Mouse (Mus musculus): ENCODE data around the gene H2-DMb1. TPM values are rescaled to one million over a fixed set of nuclear protein-coding genes. Genes with fewer than 3 reads are reported as not detected.

Gene H2-DMb1
- total RNA-seq (2023) = 100 to 1,000 TPM; 301 to 308 TPM

DNA sequence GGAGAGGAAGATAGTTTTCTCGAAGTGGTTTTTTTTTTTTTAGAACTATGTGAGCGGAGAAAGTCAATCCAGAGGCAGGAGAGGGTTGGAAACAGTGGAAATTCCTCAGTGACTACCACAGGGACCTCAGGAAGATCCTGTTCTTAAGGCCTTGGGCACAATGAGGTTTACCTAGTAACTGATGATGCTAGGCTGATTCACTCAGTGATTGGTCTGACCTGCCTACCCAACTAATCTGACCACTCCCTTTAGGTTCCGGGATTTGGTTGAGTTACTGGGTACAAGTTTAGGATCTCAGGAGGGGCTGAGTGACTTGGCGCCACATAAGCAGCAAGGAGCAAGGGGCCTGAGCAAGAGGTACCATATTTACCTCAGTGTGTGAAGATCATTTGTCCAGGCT lies at the start of gene H2-DMb1:
H2-DMb1 (plus strand) TSS at position 150 of the 400 bp plus-strand sequence.

DNA sequence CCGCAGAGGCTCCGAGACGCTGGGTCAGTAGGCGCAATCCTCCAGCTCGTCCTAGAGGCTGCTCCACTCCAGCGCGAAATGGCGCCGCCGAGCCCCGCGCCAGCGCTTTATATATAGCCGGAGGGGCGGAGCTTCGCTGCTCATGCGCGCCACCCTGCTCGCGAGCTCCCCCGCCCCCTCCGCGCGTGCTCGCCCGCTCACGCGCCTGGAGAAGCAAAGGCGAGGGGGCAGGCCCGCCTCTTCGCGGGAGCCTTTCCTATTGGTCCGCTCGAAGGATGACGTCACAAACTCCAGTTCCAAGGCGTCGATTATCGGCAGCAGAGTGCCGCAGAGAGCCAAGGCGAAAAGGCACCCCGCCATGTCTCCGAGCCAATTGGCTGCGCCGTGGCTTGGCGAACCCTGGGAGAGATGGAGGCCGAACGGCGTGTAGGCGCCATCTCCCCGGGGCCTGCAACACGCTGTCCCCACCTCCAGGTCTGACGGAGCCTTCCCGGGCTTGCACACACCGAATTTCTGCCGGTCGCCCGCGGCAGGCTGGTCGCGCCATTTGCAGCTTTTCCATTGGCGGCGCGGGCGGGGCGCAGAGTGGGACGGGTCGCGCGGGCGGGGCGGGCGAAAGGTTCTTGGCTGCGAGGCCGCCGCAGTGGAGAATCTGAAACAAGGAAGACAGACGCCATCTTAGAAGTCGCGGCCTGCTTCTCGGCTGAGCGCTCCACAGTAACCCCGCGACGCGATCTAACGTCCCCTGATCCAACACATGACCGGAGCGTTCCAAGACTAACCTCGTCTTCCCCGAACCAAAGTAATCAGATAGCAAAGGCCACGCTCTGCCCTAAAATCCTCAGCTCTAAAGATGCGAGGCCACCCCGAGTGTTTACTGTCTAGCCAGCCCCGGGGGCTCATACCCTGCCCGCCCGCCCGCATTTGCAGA lies 33.4 kb upstream of the H2-DMb1 start, which contains the start of gene H2-DMa:
H2-DMa (plus strand) TSS at position 293 of the 931 bp plus-strand sequence.

DNA sequence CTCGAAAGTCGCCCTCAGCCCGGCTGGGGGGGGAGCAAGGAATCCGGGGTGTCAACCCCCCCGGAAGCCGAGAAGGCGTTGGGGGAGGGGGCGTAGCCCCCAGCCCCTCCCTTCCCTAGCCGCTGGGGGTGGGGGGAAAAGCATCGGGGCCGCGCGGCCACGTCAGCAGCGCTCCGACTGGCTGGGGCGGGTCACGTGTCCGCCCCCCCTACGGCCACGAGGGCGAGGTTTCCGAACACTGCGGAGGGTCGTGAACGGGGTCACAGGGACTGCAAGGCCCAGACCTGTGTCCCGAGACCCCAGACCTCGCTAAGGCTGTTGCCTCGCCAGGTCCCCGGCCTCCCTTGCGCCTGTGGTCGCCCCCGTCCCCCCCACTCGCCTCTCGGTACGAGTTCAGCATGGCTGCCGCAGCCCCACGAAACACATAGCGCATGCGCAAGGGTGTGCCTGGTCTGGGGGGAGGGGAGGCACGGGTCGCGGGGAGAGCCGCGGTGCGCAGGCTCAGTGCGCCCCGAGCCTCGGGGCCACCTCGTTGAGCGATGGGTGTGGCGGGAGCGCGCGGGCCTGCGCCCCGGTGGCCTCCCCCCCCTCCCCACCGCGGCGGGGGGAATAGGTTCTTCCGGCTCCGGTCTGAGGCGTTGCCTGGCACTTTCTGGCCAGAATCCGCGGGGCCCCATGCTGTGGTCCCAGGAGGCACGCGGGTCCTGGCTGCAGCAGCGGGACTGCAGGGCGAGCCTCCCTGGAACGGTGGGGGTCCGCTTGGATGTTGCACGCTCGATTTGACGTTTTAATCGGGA lies 30.5 kb upstream of the H2-DMb1 start, which contains the start of gene Brd2:
Brd2 (minus strand) TSS at position 447 of the 797 bp plus-strand sequence.

DNA sequence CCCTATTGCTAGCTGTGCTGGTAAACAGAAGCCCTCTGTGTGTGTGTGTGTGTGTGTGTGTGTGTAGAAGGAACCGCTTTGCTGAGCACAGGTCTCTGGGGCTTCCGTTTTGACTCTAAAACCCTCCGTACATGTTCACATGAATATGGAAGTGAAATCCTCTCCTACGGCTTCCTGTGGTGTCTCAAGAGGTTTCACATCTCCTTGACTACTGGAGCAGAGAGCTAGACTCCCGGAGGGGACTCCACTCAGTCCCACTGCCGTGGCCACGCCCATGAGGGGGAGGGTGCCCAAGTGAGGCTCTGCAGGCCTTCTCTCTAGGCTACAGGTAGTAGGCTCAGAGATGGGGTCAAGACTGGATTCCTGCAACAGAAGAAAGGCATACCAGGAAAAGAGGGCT lies 9.8 kb upstream of the H2-DMb1 start, which contains the start of gene H2-DMb2:
H2-DMb2 (plus strand) TSS at position 275 of the 400 bp plus-strand sequence.

DNA sequence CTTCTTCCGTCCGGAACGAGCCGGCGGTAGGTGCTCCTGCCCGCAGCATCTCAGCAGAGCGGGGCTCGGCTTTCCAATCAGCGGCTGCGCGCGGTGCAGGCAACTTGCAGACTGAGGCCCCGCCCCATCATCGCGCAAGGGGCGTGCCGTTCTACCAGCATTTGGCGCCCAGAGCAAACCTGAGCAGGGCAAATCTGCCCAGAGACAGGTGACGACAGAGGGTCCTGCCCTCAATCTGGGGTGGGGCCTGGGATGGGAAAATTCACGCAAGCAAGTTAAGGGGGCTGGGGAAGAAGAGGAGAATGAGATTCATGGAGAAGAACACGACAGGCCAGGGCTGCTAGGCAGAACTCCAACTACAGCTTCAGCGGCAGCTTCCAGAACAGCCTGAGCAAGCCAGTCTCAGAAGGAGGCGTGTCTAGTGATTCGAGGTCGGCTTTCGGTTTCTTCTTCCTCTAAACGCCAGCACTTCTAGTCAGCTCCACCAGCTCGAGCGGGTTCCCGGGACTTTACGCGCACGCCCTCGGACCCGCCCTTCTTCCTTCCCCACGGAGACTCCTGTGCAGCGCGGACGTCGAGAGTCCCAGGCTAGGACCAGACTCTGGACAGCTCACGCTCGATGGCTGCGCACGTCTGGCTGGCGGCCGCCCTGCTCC lies 34.5 kb downstream of the H2-DMb1 start, which contains the start of the genes Tap1 and Psmb9:
Tap1 (plus strand) TSS at position 293 of the 656 bp plus-strand sequence.
Psmb9 (minus strand) TSS at position 504 of the 656 bp plus-strand sequence.

DNA sequence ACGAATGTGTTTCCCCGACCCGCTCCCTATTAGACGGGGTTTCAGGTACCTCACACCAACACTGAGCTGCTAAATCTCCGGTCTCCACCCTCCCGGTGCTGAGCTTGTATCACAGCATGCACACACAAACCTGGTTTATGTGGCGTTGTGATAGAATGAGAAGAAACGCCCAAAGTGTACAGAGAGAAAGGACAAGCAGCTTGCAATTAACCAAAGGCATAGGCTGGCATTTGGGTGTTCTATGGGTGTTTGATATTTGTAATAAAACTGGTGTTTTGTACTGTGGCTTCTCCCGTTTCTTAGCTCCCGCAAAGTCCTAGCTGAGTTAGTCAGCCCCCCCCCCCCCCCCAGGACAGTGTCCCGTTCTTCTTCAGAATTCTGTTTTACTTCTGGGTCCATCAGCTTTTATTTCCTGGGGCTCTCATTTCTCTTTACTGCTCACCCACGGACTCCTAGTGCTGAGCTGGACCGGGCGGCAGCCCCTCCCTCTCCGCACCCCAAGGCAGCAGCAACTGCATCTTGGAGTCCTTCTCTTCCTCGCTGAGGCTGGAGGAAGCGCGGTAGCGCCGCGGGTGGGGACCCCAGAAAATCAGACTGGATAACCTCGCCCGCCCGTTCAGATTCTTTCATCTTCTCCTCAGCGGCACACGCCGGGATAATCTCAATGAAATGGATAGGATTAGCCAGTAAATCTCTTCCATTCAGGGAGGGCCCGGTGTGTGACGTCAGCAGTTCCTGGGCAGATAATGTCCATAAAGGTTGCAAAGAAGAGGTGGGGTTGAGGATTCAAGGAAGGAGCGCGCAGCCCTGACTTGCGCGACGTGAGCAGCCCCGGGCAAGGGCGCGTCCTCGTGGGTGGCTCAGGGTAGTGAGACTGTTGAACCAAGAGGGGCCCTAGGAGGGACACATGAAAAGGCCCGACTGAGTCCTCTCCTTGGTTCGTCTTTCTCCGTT lies 44.3 kb downstream of the H2-DMb1 start, which contains the start of gene Psmb8:
Psmb8 (plus strand) TSS at position 781 of the 954 bp plus-strand sequence.

DNA sequence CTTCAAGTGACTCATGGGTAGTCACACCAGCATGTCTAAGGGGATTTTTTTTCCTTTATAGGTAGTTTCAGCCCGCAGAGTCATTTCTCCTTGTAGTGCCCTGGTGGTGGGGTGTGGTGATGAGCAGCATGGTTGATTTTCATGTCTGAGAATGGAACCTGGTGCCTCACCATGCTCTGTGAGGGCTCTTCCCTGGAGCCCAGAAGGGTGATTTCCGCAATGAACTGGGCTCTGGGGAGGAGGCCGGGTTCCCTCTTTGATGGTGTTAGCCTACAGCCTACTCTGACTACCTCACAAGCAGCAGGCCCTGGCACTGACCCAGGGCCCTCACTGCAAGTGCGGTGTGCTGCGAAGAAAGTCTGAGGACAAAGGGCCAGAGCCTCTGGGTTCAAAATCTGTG lies 50.6 kb downstream of the H2-DMb1 start, which contains the start of gene Tap2:
Tap2 (plus strand) TSS at position 84 of the 400 bp plus-strand sequence.

Other genes with a start within 250 kb of the H2-DMb1 start
- gene Platr17, start 247.9 kb upstream of the H2-DMb1 start, total RNA-seq (2023) = 1 to 10 TPM in 1 of 2 experiments, not detected in 1; 4.0 TPM
- gene Daxx, start 243.7 kb upstream of the H2-DMb1 start, total RNA-seq (2023) = 10 to 100 TPM; 74.9 to 76.2 TPM
- 100 to 1,000 TPM; 399 to 458 TPM for gene Tapbp, start 237.2 kb upstream of the H2-DMb1 start, total RNA-seq (2023)
- 10 to 100 TPM; 32.1 to 39.3 TPM for gene Zbtb22, start 237.2 kb upstream of the H2-DMb1 start, total RNA-seq (2023)
- gene Rgl2, start 223.5 kb upstream of the H2-DMb1 start, total RNA-seq (2023) = 100 to 1,000 TPM; 186 to 207 TPM
- 10 to 100 TPM; 51.6 to 71.3 TPM for gene Pfdn6, start 212.7 kb upstream of the H2-DMb1 start, total RNA-seq (2023)
- 10 to 100 TPM; 30.5 to 34.8 TPM for gene Wdr46, start 212.4 kb upstream of the H2-DMb1 start, total RNA-seq (2023)
- 10 to 100 TPM; 14.7 to 17.3 TPM for gene B3galt4, start 201.6 kb upstream of the H2-DMb1 start, total RNA-seq (2023)
- gene Vps52, start 197.3 kb upstream of the H2-DMb1 start, total RNA-seq (2023) = 10 to 100 TPM; 48.0 to 57.5 TPM
- 100 to 1,000 TPM; 791 to 877 TPM for gene Rps18, start 197.1 kb upstream of the H2-DMb1 start, total RNA-seq (2023)
- 1,000 to 10,000 TPM; 3,154 to 3,159 TPM for gene H2-K1, start 152.7 kb upstream of the H2-DMb1 start, total RNA-seq (2023)
- 10 to 100 TPM; 31.1 to 31.8 TPM for gene Ring1, start 128.4 kb upstream of the H2-DMb1 start, total RNA-seq (2023)
- gene H2-Ke6, start 125.0 kb upstream of the H2-DMb1 start, total RNA-seq (2023) = 10 to 100 TPM; 58.7 to 60.7 TPM
- gene Slc39a7, start 121.4 kb upstream of the H2-DMb1 start, total RNA-seq (2023) = 100 to 1,000 TPM; 102 to 104 TPM
- 100 to 1,000 TPM; 100 to 103 TPM for gene Rxrb, start 121.3 kb upstream of the H2-DMb1 start, total RNA-seq (2023)
- 1 to 10 TPM; 3.1 to 6.2 TPM for gene Col11a2, start 113.6 kb upstream of the H2-DMb1 start, total RNA-seq (2023)
- 10 to 100 TPM; 12.2 to 18.9 TPM for gene H2-Oa, start 60.7 kb upstream of the H2-DMb1 start, total RNA-seq (2023)
- gene H2-DMa, start 33.5 kb upstream of the H2-DMb1 start, total RNA-seq (2023) = 100 to 1,000 TPM; 345 to 355 TPM
- 100 to 1,000 TPM; 367 to 380 TPM for gene Brd2, start 30.4 kb upstream of the H2-DMb1 start, total RNA-seq (2023)
- gene H2-DMb2, start 9.8 kb upstream of the H2-DMb1 start, total RNA-seq (2023) = 10 to 100 TPM; 88.6 to 96.9 TPM
- 10 to 100 TPM; 93.6 to 93.9 TPM for gene Tap1, start 34.5 kb downstream of the H2-DMb1 start, total RNA-seq (2023)
- gene Psmb9, start 34.7 kb downstream of the H2-DMb1 start, total RNA-seq (2023) = 100 to 1,000 TPM in 1 of 2 experiments, 10 to 100 TPM in 1; 88.7 to 100 TPM
- 100 to 1,000 TPM; 199 to 211 TPM for gene Psmb8, start 44.6 kb downstream of the H2-DMb1 start, total RNA-seq (2023)
- gene Tap2, start 50.5 kb downstream of the H2-DMb1 start, total RNA-seq (2023) = 10 to 100 TPM; 71.7 to 73.7 TPM
- gene H2-Ob, start 85.8 kb downstream of the H2-DMb1 start, total RNA-seq (2023) = 10 to 100 TPM; 17.9 to 22.0 TPM
- 1,000 to 10,000 TPM; 2,645 to 2,891 TPM for gene H2-Ab1, start 104.6 kb downstream of the H2-DMb1 start, total RNA-seq (2023)
- gene H2-Aa, start 134.8 kb downstream of the H2-DMb1 start, total RNA-seq (2023) = 1,000 to 10,000 TPM; 2,348 to 2,964 TPM
- 1,000 to 10,000 TPM; 1,510 to 1,965 TPM for gene H2-Eb1, start 152.8 kb downstream of the H2-DMb1 start, total RNA-seq (2023)
- gene H2-Eb2, start 172.6 kb downstream of the H2-DMb1 start, total RNA-seq (2023) = 1 to 10 TPM; 2.3 TPM
- gene Btnl2, start 201.8 kb downstream of the H2-DMb1 start, total RNA-seq (2023) = 1 to 10 TPM; 3.3 to 3.8 TPM
- under 1 TPM; 0.45 to 0.58 TPM for gene Btnl1, start 224.1 kb downstream of the H2-DMb1 start, total RNA-seq (2023)
- 1 to 10 TPM in 1 of 2 experiments, not detected in 1; 1.3 TPM for gene BC051142, start 245.7 kb downstream of the H2-DMb1 start, total RNA-seq (2023)

All from monocyte, adult 59 days (primary cell).